Mouse (Mus musculus) leukemia stem cell, adult 10-12 weeks (primary cell): ENCODE measurements around the gene Cldn34d. TPM values are rescaled to one million over a fixed set of nuclear protein-coding genes. Genes with fewer than 3 reads are reported as not detected.

Experiments
- polyA plus RNA-seq: library from polyadenylated mRNA; stranded (reverse); fragments of >175 nt; gene quantifications from 2 replicates; pipeline ENCODE4 v1.2.3, GENCODE M21; 2012; ENCODE audit warnings: low replicate concordance

Gene Cldn34d
- not detected in 2 replicates for polyA plus RNA-seq

DNA sequence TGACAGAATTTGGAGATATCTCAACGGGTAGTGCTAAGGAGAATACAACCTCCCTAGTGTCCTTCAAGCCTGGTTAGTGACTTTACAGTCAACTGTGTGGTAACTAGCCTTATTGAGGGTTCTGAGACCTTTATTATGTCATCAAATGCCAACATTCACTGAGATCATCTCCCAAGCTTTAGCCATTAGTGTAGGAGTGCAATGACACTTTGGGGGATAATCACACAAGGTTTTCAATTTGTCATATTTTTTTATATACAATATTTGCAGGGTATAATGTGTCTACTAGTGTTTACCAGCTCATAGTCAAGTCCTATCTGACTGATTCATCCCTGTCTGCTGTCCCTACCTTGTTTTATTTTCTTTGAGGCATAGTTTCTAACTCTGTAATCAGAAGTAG, at the start of gene Cldn34d:
Cldn34d (minus strand) TSS at position 101 of the 400 bp plus-strand sequence.

Other genes starting within 250 kb of the Cldn34d start
- gene Cldn34b4, start 209.6 kb downstream of the Cldn34d start, polyA plus RNA-seq = not detected in 2 replicates